ENCODE assay signal across 7 mouse cellular contexts in the genomic region with DNA sequence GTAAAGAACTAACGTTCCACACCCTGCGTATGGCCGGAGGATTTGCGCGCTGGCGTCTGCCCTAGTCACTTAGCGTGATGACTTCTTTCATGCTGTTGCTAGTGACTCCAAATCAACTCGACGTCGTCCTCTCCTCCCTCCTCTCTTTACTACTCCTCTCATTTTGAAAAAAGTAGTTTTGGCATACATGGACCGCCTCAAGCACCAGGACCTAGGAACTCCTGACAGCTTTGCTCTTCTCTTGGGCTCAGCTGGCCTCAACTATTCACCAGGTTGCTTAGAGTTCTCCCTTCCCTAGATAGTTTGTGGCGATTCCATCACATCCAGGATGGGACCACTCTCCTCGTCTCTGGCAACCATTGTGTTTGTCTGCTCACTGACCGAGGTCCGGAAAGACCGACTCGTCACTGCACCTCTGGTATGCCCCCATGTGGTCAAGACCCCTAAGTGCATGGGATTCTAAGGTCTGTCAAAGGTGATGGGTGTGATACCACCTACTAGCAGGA. TPM values are rescaled to one million over a fixed set of nuclear protein-coding genes. Genes with fewer than 3 reads are reported as not detected.
DNase-seq lines count a peak whose midpoint lies in the region; ATAC-seq lines count a peak whose summit lies in the region.

No protein-coding gene starts in this region.

- peak overlapping the region; percentile 84 for H3K9ac ChIP-seq in intestine, embryonic 14.5 days (ENCODE audit: low read length)

- H3K4me1 ChIP-seq in intestine, embryonic 14.5 days (replicated peaks; ENCODE audit: control insufficient read depth, insufficient read depth, low read length) = peaks cover 12% of the 10 kb centered on the region

- no peaks in the 10 kb centered on the region for H3K9me3 ChIP-seq in intestine, embryonic 14.5 days (ENCODE audit: control insufficient read depth, low read length)

- H3K27me3 ChIP-seq in intestine, embryonic 14.5 days (replicated peaks; ENCODE audit: control insufficient read depth, insufficient read depth, low read length) = no peaks in the 10 kb centered on the region

- H3K4me3 ChIP-seq in intestine, embryonic 14.5 days (ENCODE audit: low read depth, low read length) = peak overlapping the region; percentile 75

- ATAC-seq in intestine, embryonic 14.5 days (replicated peaks; ENCODE audit: low FRiP score, low TSS enrichment, low read depth) = peak; percentile 25

- peak overlapping the region; percentile 96 for H3K27ac ChIP-seq in intestine, embryonic 14.5 days (ENCODE audit: low read depth)

- no peaks in the 10 kb centered on the region for H3K36me3 ChIP-seq in intestine, embryonic 14.5 days (ENCODE audit: control insufficient read depth, insufficient read depth, low read length)

- peak; percentile 76 for DNase-seq in adrenal gland, adult 18-20 months (ENCODE audit: low spot score in 2 of 2)
- DNase-seq in embryo, embryonic 10.5 days (ENCODE audit: low spot score) = peak; percentile 95
- DNase-seq in gastrocnemius, postnatal 25 days = peak; percentile 83
- DNase-seq in intestine, embryonic 14.5 days (ENCODE audit: low spot score) = peak; percentile 93
- peak; percentile 76 for DNase-seq in left cerebral cortex, postnatal 25 days (ENCODE audit: low spot score in 2 of 2)
- peak; percentile 92 for DNase-seq in mesoderm, embryonic 11.5 days (ENCODE audit: low read depth, low spot score)
- peak; percentile 67 for DNase-seq in right cerebral cortex, postnatal 25 days

- intact Hi-C loops in left cerebral cortex, postnatal 25 days (cut with DNase I) = loop anchor here (2.0 kb wide), 1 partner anchor 79 kb away; no protein-coding TSS in a partner anchor

- WGBS in intestine, embryonic 14.5 days = under 1% methylated on average over 17 of the region's 17 CpGs

- H3K4me2 ChIP-seq in intestine, embryonic 14.5 days (ENCODE audit: low read length) = peak overlapping the region; percentile 66

RNA-seq across cellular contexts. Expression of gene Klrb1b, which starts 13.2 kb away (rescaled TPM):
- total RNA-seq in adrenal gland, adult 18-20 months (2021) = 1 to 10 TPM in 1 of 2 experiments, under 1 TPM in 1; 0.90 to 1.3 TPM
- total RNA-seq in gastrocnemius, postnatal 25 days (2021) = not detected
- 0.19 and 0.67 TPM in 2 replicates for polyA plus RNA-seq in intestine, embryonic 14.5 days (2014; fragmentation: Nextera tagmentation; extraction: Ambion mirVana)
- not detected for total RNA-seq in left cerebral cortex, postnatal 25 days (2021)

RNA-seq across cellular contexts. Expression of gene Gm44511, which starts 13.2 kb away (rescaled TPM):
- not detected for total RNA-seq in adrenal gland, adult 18-20 months (2021)
- total RNA-seq in gastrocnemius, postnatal 25 days (2021) = not detected
- polyA plus RNA-seq in intestine, embryonic 14.5 days (2014; fragmentation: Nextera tagmentation; extraction: Ambion mirVana) = 0.62 TPM in 1 of 2 replicates, not detected in the other
- total RNA-seq in left cerebral cortex, postnatal 25 days (2021) = not detected

RNA-seq across cellular contexts. Expression of gene Clec2i, which starts 48.1 kb away (rescaled TPM):
- under 1 TPM; 0.29 to 0.33 TPM for total RNA-seq in adrenal gland, adult 18-20 months (2021)
- total RNA-seq in gastrocnemius, postnatal 25 days (2021) = not detected
- polyA plus RNA-seq in intestine, embryonic 14.5 days (2014; fragmentation: Nextera tagmentation; extraction: Ambion mirVana) = 0.19 TPM in 1 of 2 replicates, not detected in the other
- not detected for total RNA-seq in left cerebral cortex, postnatal 25 days (2021)

RNA-seq across cellular contexts. Expression of gene Klrb1c, which starts 50.3 kb away (rescaled TPM):
- total RNA-seq in adrenal gland, adult 18-20 months (2021) = under 1 TPM; 0.60 to 0.67 TPM
- not detected for total RNA-seq in gastrocnemius, postnatal 25 days (2021)
- polyA plus RNA-seq in intestine, embryonic 14.5 days (2014; fragmentation: Nextera tagmentation; extraction: Ambion mirVana) = 0.20 and 0.26 TPM in 2 replicates
- not detected for total RNA-seq in left cerebral cortex, postnatal 25 days (2021)

RNA-seq across cellular contexts. Expression of gene BC035044, which starts 51.6 kb away (rescaled TPM):
- total RNA-seq in adrenal gland, adult 18-20 months (2021) = under 1 TPM in 1 of 2 experiments, not detected in 1; 0.93 TPM
- under 1 TPM in 1 of 2 experiments, not detected in 1; 0.27 TPM for total RNA-seq in gastrocnemius, postnatal 25 days (2021)
- polyA plus RNA-seq in intestine, embryonic 14.5 days (2014; fragmentation: Nextera tagmentation; extraction: Ambion mirVana) = 1.8 and 3.0 TPM in 2 replicates
- 1 to 10 TPM in 1 of 2 experiments, under 1 TPM in 1; 0.96 to 1.4 TPM for total RNA-seq in left cerebral cortex, postnatal 25 days (2021)

Comparison
In these comparisons a context has a peak if more than half of its experiments do, and no peak if none do; other contexts are left out.
1. Peak in every context shown above with its lines: DNase-seq, ATAC-seq, H3K4me3 ChIP-seq and H3K27ac ChIP-seq.